Mouse (Mus musculus) urinary bladder, postnatal 25 days (tissue): ENCODE results near the gene Adcyap1r1.

ENCODE experiments used
- DNase-seq: peaks from one replicate; pipeline ENCODE4 v3.0.0; 2022; ENCODE audit warnings: low spot score

Gene Adcyap1r1

GRCm38 (mm10) chr6:55501061-55501460 is 49.3 kb downstream of the Adcyap1r1 start:
- no peak for DNase-seq

GRCm38 (mm10) chr6:55502309-55502708 is 50.5 kb downstream of the Adcyap1r1 start:
- no peak for DNase-seq

DNA sequence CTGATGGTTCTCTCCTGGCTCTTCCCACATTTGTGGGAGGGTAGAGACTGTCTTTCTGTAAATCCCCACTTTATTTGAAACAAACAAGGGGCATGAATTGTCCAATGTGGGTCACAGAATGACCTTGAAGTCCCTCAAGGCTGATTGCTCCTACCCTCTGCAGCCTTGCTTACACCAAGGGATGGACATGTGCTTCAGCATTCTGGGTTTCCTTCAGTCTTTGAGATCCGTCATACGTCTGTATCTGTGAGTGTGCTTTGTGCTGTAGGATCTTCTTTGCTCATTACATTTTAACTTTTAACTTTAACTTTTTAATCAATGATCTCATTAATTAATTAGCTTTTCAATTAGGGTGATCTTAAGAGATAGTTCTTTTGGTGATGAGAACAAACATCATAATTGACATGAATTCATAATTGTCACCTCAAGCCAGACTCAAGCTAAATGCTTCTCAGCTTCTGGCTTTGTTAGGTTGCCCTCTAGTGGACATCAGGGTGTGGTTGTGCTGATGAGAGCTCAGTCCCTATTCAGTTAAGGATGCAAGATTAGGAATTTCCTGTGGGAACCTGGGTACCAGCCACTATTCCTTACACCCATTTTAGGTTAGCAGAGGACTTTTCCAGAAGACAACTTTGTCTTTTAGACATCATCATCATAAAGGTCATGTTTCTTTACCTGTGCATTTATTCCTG is 53.2 kb downstream of the Adcyap1r1 start:
- no peak for DNase-seq

GRCm38 (mm10) chr6:55506519-55506918 is 54.7 kb downstream of the Adcyap1r1 start:
- DNase-seq: no peak

DNA sequence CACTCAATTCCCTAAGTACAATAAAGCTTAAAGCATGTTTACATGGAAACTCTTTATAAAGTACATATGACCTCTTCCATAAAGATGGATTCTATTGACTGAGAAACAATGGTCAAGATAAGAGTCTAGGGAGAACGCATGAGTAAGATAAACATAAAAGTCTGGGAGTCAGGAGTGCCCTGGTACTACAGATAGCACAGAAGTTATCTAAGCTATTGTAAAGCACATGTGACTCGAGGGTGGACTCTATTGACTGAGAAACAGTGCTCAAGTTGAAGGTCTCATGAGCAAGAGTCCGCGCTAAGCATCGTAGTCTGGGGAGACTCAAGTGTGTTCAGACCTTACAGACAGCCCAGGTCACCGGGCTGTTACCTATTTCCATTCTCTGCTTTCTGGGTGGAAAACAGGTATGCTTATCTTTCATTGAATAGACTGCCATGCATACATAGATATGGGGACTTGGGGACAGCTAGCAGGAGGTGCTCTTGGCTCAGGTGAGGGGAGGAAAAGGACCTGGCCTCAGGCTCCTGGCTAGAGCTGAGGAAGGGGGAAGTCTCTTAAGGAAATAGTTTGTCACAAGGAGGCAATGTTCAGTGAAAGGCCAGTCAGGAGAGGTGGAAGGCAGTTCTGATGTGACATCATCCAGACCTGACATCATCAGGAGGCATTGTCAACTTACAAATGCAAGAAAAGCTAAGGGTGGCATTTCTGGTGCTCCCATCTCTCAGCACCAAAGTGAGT is 57.5 kb downstream of the Adcyap1r1 start:
- DNase-seq: no peak

- DNase-seq: peak; percentile 80
Measured at GRCm38 (mm10) chr6:55511212-55512065, 59.7 kb downstream of the Adcyap1r1 start.

DNA sequence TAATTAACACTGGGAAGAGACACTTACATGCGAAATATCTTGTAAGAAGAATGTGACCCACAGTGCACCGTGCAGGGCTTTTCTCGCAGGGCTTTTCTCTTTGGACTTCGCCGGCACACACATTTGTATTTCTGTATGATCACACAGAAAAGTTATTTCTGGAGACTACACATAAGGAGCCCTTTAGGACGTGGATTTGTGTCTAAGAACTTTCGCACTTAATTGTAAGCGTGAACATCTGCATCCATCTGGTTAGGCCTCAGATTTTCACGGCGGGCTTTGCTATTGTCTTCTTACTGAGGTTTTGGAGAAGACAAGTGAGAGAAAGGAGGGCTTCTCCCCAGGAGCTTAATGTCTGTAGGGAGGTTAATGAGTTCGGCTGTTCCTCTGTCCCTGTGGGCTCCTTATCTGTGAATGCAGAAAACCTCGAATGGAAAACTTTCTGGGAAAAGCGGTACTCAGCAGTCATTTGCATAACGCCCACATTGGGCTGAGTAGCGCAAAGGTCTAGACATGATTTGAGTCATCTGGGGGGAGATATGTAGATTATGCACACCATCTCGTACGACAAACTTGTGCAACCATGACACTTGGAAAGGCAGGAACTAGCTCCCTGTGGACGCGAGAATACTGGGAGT is 60.4 kb downstream of the Adcyap1r1 start:
- DNase-seq: no peak

GRCm38 (mm10) chr6:55513477-55513876 is 61.7 kb downstream of the Adcyap1r1 start:
- no peak for DNase-seq

DNA sequence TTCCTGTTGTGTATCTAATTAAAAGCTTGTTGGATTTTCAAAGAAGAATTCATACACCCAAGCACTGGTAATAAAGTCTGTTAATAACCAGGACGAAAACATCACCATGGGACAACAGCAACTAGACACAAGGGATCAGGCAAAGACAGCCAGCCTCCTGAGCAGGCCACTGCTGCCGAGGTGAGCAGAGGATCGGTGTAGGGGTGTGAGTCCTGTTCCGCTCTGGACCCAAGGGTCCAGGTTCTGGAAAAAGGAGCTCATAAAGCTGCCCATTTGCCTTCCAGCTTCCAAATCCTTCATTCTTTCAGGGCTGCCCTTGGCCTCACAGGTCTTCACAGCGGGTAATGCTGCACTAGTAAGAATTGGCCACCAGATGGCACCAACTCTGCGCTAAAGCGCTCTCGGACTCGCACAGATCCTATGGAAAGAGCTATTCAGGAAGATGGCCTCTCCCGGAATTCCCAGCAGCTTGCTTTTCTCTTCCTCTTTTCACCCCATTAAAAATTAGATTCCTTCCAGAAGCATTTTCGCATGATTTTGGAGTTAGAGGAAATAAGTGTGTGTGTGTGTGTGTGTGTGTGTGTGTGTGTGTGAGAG is 67.9 kb downstream of the Adcyap1r1 start:
- peak; percentile 66 for DNase-seq

GRCm38 (mm10) chr6:55520237-55521095 is 68.7 kb downstream of the Adcyap1r1 start:
- DNase-seq: peak; percentile 17

DNA sequence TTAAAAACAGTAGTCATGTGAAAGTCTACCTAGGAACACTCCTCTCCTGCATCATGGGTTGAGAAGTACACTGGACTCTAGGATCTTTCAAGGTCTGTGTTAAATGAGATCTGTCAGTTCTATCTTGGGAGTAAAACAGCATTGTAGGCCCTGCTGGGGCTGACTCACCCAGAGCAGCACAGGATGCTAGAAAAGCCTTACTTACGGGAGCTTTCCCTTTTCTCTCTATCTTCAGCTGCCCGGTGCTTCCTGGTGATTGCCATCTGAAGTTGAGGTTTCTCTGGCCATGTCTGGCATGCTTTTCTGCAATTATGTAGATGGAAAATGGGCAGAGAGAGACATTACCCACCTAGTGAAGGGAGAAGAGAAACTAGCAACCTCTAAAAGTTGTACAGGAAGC is 84.7 kb downstream of the Adcyap1r1 start:
- DNase-seq: no peak

DNA sequence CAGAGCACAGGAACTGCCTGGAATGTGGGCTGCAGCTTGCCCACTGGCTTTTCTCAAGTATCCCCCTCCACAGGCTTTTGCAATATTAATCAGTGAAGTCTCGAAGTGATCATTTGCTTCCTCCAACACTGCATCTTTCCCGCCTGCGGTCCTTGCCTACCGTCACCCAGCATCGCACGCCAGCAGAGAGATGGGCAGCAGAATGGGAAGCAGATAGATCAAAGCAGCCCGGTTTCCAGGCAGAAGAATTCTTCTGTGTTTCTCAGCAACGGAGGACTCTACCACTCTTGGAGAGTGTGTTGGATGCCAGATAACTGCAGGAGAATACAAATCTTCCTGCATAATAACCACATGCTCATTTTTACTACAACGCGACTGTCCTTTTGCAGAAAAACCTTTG is 87.4 kb downstream of the Adcyap1r1 start:
- DNase-seq: no peak

DNA sequence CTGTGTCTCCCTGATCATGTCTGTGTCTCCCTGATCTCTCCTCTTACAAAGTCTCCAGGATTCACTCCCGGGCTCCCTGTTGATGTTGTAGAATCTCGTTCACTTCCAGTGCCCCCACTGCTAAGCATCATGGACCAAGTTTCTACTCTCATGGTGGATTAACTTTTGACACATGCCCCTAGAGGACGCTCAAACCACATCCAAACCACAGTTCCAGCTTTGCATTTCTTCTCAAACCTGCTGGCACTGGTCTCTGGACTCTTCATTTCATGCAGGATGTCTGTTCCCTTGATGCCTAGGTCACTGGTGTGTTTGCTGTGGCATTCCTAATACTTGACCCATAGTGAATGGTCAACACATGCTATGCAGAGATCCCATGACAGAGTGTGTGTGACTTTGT is 90.6 kb downstream of the Adcyap1r1 start:
- DNase-seq: no peak

GRCm38 (mm10) chr6:55543345-55543744 is 91.6 kb downstream of the Adcyap1r1 start:
- DNase-seq: no peak

DNA sequence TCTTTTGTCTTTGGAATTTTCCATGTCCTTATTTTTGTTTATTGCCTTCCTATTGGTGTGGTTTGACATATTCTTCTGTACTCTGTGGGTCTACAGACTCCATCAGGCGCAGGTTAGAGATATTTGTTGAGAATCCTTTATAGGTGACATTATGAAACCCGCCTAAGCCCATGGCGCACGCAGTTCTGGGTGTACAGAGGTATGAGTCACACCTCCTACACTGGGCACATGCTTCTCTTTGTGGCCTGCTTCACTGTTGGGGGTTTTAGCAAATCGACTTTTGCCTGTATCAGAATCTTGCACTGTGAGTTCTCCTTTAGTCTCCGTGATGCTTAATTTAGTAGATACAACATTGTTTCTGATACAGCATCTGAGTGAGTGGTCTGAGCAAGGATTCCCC is 97.4 kb downstream of the Adcyap1r1 start:
- no peak for DNase-seq

DNA sequence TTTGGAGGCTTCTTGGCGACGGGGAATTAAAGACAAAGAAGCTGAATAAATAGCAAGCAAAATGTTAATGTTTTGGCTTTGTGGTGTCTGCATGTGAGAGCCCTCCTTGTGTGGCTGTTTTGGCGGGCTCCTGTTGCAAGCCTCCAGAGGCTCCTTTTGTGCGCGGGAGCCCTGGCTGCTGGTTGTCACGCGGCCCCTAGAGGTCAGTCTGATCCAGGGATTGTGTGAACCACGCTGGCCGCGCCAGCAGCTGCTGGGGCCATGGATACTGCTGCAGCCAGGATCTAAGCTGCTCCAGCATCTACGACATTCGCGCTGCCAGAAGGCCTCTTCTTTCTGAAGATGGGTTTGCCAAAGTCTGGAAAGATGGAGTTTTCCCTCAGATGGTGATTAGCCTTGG is 99.1 kb downstream of the Adcyap1r1 start:
- DNase-seq: no peak
